Comparison of ENCODE assay signal across 19 mouse cellular contexts in genomic region chr6:31854261-31854660, GRCm38 (mm10).
"Had no signal": no experiment of that assay in that cellular context is flagged by ENCODE, and none has a peak within 500 bp of the region (broad histone marks: within the 10 kb centered on the region; RNA-seq: fewer than 3 reads in every experiment).

No protein-coding gene starts in this region.

- DNase-seq: lung, adult 18-20 months; lung, embryonic 14.5 days; lung, postnatal 10 days; lung, postnatal 4 days; midbrain, embryonic 14.5 days; retina, postnatal 1 day; right cerebral cortex, adult 18-20 months; right cerebral cortex, postnatal 25 days; right cerebral cortex, postnatal 4 days; spleen, adult 18-20 months; thymus, adult 18-20 months; thymus, postnatal 14 days; thymus, postnatal 36 days had no signal

- H3K9me3 ChIP-seq: midbrain, embryonic 12.5 days; neural tube, embryonic 13.5 days; neural tube, embryonic 15.5 days had no signal

- H3K27ac ChIP-seq: midbrain, embryonic 12.5 days; neural tube, embryonic 13.5 days; neural tube, embryonic 15.5 days had no signal

- H3K4me3 ChIP-seq: megakaryocyte, embryonic 14.5 days; midbrain, embryonic 12.5 days; myocyte; neural tube, embryonic 13.5 days; neural tube, embryonic 15.5 days had no signal

- H3K4me2 ChIP-seq: lung, embryonic 14.5 days; midbrain, embryonic 12.5 days; neural tube, embryonic 13.5 days; neural tube, embryonic 15.5 days had no signal

- H3K27me3 ChIP-seq: megakaryocyte, embryonic 14.5 days; neural tube, embryonic 13.5 days; neural tube, embryonic 15.5 days had no signal

- ATAC-seq: midbrain, embryonic 16.5 days had no signal

- H3K4me1 ChIP-seq: megakaryocyte, embryonic 14.5 days; midbrain, embryonic 12.5 days; neural tube, embryonic 15.5 days had no signal

- H3K36me3 ChIP-seq: midbrain, embryonic 12.5 days; neural tube, embryonic 13.5 days; neural tube, embryonic 15.5 days had no signal

- H3K9ac ChIP-seq: lung, embryonic 14.5 days; midbrain, embryonic 12.5 days; neural tube, embryonic 13.5 days; neural tube, embryonic 15.5 days had no signal
